Mouse (Mus musculus) heart, adult 2 months (tissue): ENCODE results near the gene Adamtsl1. TPM values are rescaled to one million over a fixed set of nuclear protein-coding genes. Genes with fewer than 3 reads are reported as not detected.

Source experiments
- DNase-seq, 2 experiments: peaks; one replicate each; pipeline ENCODE4 v3.0.0; 2021
- H3K27ac ChIP-seq: fragments of 200-600 bp; 2 replicates; pipeline ENCODE4 v1.8.1; 2022
- H3K27me3 ChIP-seq: fragments of 200-500 bp; 2 replicates; pipeline ENCODE4 v1.6.1; 2012; ENCODE audit warnings: mild to moderate bottlenecking, low read length, inconsistent platforms, mixed read lengths; ENCODE audit not compliant: control insufficient read depth, insufficient read depth
- H3K36me3 ChIP-seq: fragments of 200-500 bp; 2 replicates; pipeline ENCODE4 v1.6.1; 2012; ENCODE audit warnings: low read length, inconsistent platforms; ENCODE audit not compliant: control insufficient read depth, insufficient read depth
- H3K4me1 ChIP-seq: fragments of 200-500 bp; 2 replicates; pipeline ENCODE4 v1.6.1; 2011; ENCODE audit warnings: low read length; ENCODE audit not compliant: control insufficient read depth, insufficient read depth
- H3K4me3 ChIP-seq: fragments of 200-600 bp; 2 replicates; pipeline ENCODE4 v1.8.1; 2022
- H3K79me2 ChIP-seq: fragments of 200-500 bp; replicated peaks from 2 replicates; pipeline ENCODE4 v1.6.1; 2012; ENCODE audit warnings: mild to moderate bottlenecking, inconsistent platforms, low read length, moderate library complexity, mixed read lengths; ENCODE audit not compliant: control insufficient read depth, insufficient read depth
- H3K9ac ChIP-seq: fragments of 200-500 bp; 2 replicates; pipeline ENCODE4 v1.6.1; 2012; ENCODE audit warnings: low read depth, mild to moderate bottlenecking, control low read depth, inconsistent platforms, low read length, mixed read lengths
- CTCF ChIP-seq: fragments of 200-600 bp; IDR thresholded peaks from 2 replicates; pipeline ENCODE4 v1.8.1; 2022; ENCODE audit warnings: antibody characterized with exemption, mild to moderate bottlenecking, moderate library complexity
- EP300 ChIP-seq: fragments of 200-500 bp; IDR thresholded peaks from 2 replicates; pipeline ENCODE4 v1.6.1; 2011; ENCODE audit warnings: low read depth, low read length, control low read depth; ENCODE audit not compliant: insufficient read depth
- POLR2A ChIP-seq: fragments of 200-500 bp; IDR thresholded peaks from 2 replicates; pipeline ENCODE4 v1.6.1; 2011; ENCODE audit warnings: mild to moderate bottlenecking, low read depth, low read length, control low read depth; ENCODE audit not compliant: insufficient read depth
- WGBS: fragments of 180-500 bp; shearing (Covaris S2); methylation state at CpG from one replicate; pipeline ENCODE4 v1.1.7; 2018; 5-methylcytosine and 5-hydroxymethylcytosine counted together
- intact Hi-C: fragments of 180-260 bp; cut with DNase I; formaldehyde crosslinking; loops from one replicate; pipeline ENCODE4 v1.15.1; 2025
- polyA plus RNA-seq: library from polyadenylated mRNA; depleted of rRNA; stranded (reverse); fragments of >200 nt; gene quantifications from 2 replicates; pipeline ENCODE4 v1.2.3, GENCODE M21; 2012
- total RNA-seq, 2 experiments: library from RNA; stranded (reverse); gene quantifications; 2 replicates each; pipeline ENCODE4 v1.2.3; 2021

The Adamtsl1 gene
- total and polyA plus RNA-seq, 3 experiments = 2.2 to 3.2 (median 2.4) TPM

GRCm38 (mm10) chr4:86108325-86108724 lies 594.4 kb downstream of the Adamtsl1 start:
- Histone ChIP-seq H3K27ac (no peak overlapping the region), H3K79me2 (no peaks in the 10 kb centered on the region), H3K36me3 (no peaks in the 10 kb centered on the region), H3K27me3 (no peaks in the 10 kb centered on the region), H3K9ac (no peak overlapping the region), H3K4me1 (no peaks in the 10 kb centered on the region), H3K4me3 (no peak overlapping the region)
- TF ChIP-seq EP300 (no peak), CTCF (no peak), POLR2A (no peak)
- intact Hi-C loops = no loop called here
- no peak for DNase-seq
- 87% methylated on average over 4 of the region's 4 CpGs for WGBS

DNA sequence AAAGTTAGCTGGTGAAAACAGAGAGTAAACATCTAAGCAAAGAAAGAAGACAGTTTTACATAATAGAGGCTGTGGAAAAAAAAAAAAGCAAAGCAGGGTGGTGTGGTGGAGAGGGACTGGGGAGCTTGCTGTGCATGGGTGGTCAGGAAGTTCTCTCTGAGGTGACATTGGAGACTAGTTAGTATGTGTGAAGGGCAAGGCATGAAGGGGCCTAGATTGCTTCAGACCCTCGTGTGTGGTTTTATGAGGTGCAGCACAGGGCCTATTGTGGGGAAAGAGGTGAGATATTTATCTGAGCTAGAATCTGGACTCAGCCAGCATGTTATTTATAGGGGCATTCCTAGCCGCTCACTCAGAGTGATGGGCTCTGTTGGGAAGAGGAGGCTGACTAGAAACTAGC lies 605.1 kb downstream of the Adamtsl1 start:
- Histone ChIP-seq H3K79me2 (no peaks in the 10 kb centered on the region), H3K36me3 (no peaks in the 10 kb centered on the region), H3K4me1 (no peaks in the 10 kb centered on the region), H3K27ac (no peak overlapping the region), H3K9ac (no peak overlapping the region), H3K4me3 (no peak overlapping the region), H3K27me3 (no peaks in the 10 kb centered on the region)
- intact Hi-C loops = no loop called here
- DNase-seq = no peak
- TF ChIP-seq EP300 = no peak
- no peak for TF ChIP-seq CTCF
- TF ChIP-seq POLR2A = no peak
- 60% methylated on average over 2 of the region's 2 CpGs for WGBS

GRCm38 (mm10) chr4:86122431-86122830 lies 608.5 kb downstream of the Adamtsl1 start:
- TF ChIP-seq EP300 = no peak
- no peak for TF ChIP-seq CTCF
- no peak for TF ChIP-seq POLR2A
- no peak overlapping the region for H3K9ac ChIP-seq
- 53% methylated on average over 5 of the region's 5 CpGs for WGBS
- no peak overlapping the region for H3K27ac ChIP-seq
- no peaks in the 10 kb centered on the region for H3K4me1 ChIP-seq
- no peaks in the 10 kb centered on the region for H3K79me2 ChIP-seq
- H3K36me3 ChIP-seq = no peaks in the 10 kb centered on the region
- H3K27me3 ChIP-seq = no peaks in the 10 kb centered on the region
- intact Hi-C loops = no loop called here
- DNase-seq = no peak
- no peak overlapping the region for H3K4me3 ChIP-seq

- Histone ChIP-seq H3K27ac (no peak overlapping the region), H3K27me3 (no peaks in the 10 kb centered on the region), H3K4me3 (no peak overlapping the region), H3K4me1 (no peaks in the 10 kb centered on the region), H3K79me2 (no peaks in the 10 kb centered on the region), H3K9ac (no peak overlapping the region), H3K36me3 (no peaks in the 10 kb centered on the region)
- intact Hi-C loops = no loop called here
- 48% methylated on average over 3 of the region's 3 CpGs for WGBS
- DNase-seq = no peak
- TF ChIP-seq EP300 = no peak
- no peak for TF ChIP-seq POLR2A
- no peak for TF ChIP-seq CTCF
These were observed 610.4 kb downstream of the Adamtsl1 start for GRCm38 (mm10) chr4:86124374-86124773.

GRCm38 (mm10) chr4:86126636-86127035 lies 612.7 kb downstream of the Adamtsl1 start:
- H3K9ac ChIP-seq = no peak overlapping the region
- no peak for DNase-seq
- no peak for TF ChIP-seq POLR2A
- no peaks in the 10 kb centered on the region for H3K79me2 ChIP-seq
- WGBS = 73% methylated on average over 2 of the region's 2 CpGs
- H3K27me3 ChIP-seq = no peaks in the 10 kb centered on the region
- H3K4me3 ChIP-seq = no peak overlapping the region
- H3K27ac ChIP-seq = no peak overlapping the region
- H3K4me1 ChIP-seq = no peaks in the 10 kb centered on the region
- intact Hi-C loops = no loop called here
- H3K36me3 ChIP-seq = no peaks in the 10 kb centered on the region

- Histone ChIP-seq H3K79me2 (no peaks in the 10 kb centered on the region), H3K27me3 (no peaks in the 10 kb centered on the region), H3K4me3 (no peak overlapping the region), H3K36me3 (no peaks in the 10 kb centered on the region), H3K27ac (no peak overlapping the region), H3K4me1 (no peaks in the 10 kb centered on the region), H3K9ac (no peak overlapping the region)
- no peak for DNase-seq
- TF ChIP-seq POLR2A = no peak
- no peak for TF ChIP-seq CTCF
- no peak for TF ChIP-seq EP300
- 76% methylated on average over 4 of the region's 4 CpGs for WGBS
- intact Hi-C loops = no loop called here
These were observed 644.6 kb downstream of the Adamtsl1 start for GRCm38 (mm10) chr4:86158551-86158950.
